Mouse (Mus musculus) kidney, postnatal 0 days (tissue): ENCODE measurements around the gene Pitpnm2. TPM values are rescaled to one million over a fixed set of nuclear protein-coding genes. Genes with fewer than 3 reads are reported as not detected.

ENCODE experiments used
- ATAC-seq: fragments of 200-750 bp; cut with Nextera tagmentation; replicated peaks from 2 replicates; pipeline ENCODE4 v1.8.0; 2017; ENCODE audit warnings: low read depth, moderate number of reproducible peaks, moderate TSS enrichment, moderate library complexity; ENCODE audit not compliant: low FRiP score
- DNase-seq: peaks from one replicate; pipeline ENCODE4 v3.0.0-alpha.2; 2016; ENCODE audit warnings: low spot score
- H3K27ac ChIP-seq: fragments of 300-500 bp; sonication (generic); 2 replicates; pipeline ENCODE4 v1.5.1; 2014; ENCODE audit warnings: mild to moderate bottlenecking
- H3K27me3 ChIP-seq: fragments of 300-500 bp; sonication (generic); 2 replicates; pipeline ENCODE4 v1.6.1; 2014; ENCODE audit warnings: low read length, mixed read lengths; ENCODE audit not compliant: insufficient read depth
- H3K36me3 ChIP-seq: fragments of 300-500 bp; sonication (generic); 2 replicates; pipeline ENCODE4 v1.6.1; 2014; ENCODE audit warnings: low read length, mixed read lengths; ENCODE audit not compliant: insufficient read depth
- H3K4me1 ChIP-seq: fragments of 300-500 bp; sonication (generic); replicated peaks from 2 replicates; pipeline ENCODE4 v1.6.1; 2014; ENCODE audit warnings: antibody characterized with exemption, low read length, mixed read lengths; ENCODE audit not compliant: insufficient read depth
- H3K4me2 ChIP-seq: fragments of 300-500 bp; sonication (generic); 2 replicates; pipeline ENCODE4 v1.6.1; 2014; ENCODE audit warnings: mild to moderate bottlenecking, low read length, moderate library complexity, mixed read lengths
- H3K4me3 ChIP-seq: fragments of 300-500 bp; sonication (generic); replicated peaks from 2 replicates; pipeline ENCODE4 v1.5.1; 2014; ENCODE audit warnings: low read depth, low read length
- H3K9ac ChIP-seq: fragments of 300-500 bp; sonication (generic); 2 replicates; pipeline ENCODE4 v1.6.1; 2014; ENCODE audit warnings: low read depth, low read length
- H3K9me3 ChIP-seq: fragments of 300-500 bp; sonication (generic); replicated peaks from 2 replicates; pipeline ENCODE4 v1.6.1; 2016; ENCODE audit warnings: low read length, inconsistent platforms, mixed read lengths
- CTCF ChIP-seq: IDR thresholded peaks from 2 replicates; pipeline ENCODE4 v1.5.1; 2016; ENCODE audit warnings: antibody characterized with exemption, low read depth, mild to moderate bottlenecking, moderate library complexity
- WGBS: fragments of 180-500 bp; shearing (Covaris S2); extraction: QIAGEN DNeasy Blood & Tissue Kit; methylation state at CpG from one replicate; pipeline ENCODE4 v1.1.7; 2014; 5-methylcytosine and 5-hydroxymethylcytosine counted together
- polyA plus RNA-seq: library from polyadenylated mRNA; unstranded; fragments of >200 nt; fragmentation: Nextera tagmentation; extraction: Ambion mirVana; gene quantifications from 2 replicates; pipeline ENCODE4 v1.2.1, GENCODE M21; 2015

Gene Pitpnm2
- polyA plus RNA-seq, 1 experiment from 2014 or later = 3.1 TPM

- Histone ChIP-seq H3K4me2 (no peak overlapping the region), H3K4me1 (no peaks in the 10 kb centered on the region), H3K27ac (no peak overlapping the region), H3K9me3 (no peaks in the 10 kb centered on the region), H3K4me3 (no peak overlapping the region), H3K27me3 (no peaks in the 10 kb centered on the region), H3K9ac (no peak overlapping the region), H3K36me3 (0 out of 2 replicates have a peak, but pooled peaks cover 20% of the 10 kb centered on the region)
- ATAC-seq = no peak
- WGBS = 68% methylated on average over 4 of the region's 4 CpGs
- DNase-seq = no peak
- TF ChIP-seq CTCF = no peak
These were observed 12.5 kb upstream of the Pitpnm2 start for GRCm38 (mm10) chr5:124262090-124262489.

GRCm38 (mm10) chr5:124259133-124259532, 9.6 kb upstream of the Pitpnm2 start:
- H3K27ac ChIP-seq = no peak overlapping the region
- no peak overlapping the region for H3K9ac ChIP-seq
- no peaks in the 10 kb centered on the region for H3K27me3 ChIP-seq
- H3K4me1 ChIP-seq = no peaks in the 10 kb centered on the region
- ATAC-seq (no peak), DNase-seq (peak; percentile 24)
- H3K9me3 ChIP-seq = no peaks in the 10 kb centered on the region
- peak; percentile 52 for TF ChIP-seq CTCF
- no peak overlapping the region for H3K4me3 ChIP-seq
- WGBS = 70% methylated on average over 2 of the region's 2 CpGs
- H3K4me2 ChIP-seq = no peak overlapping the region
- 0 out of 2 replicates have a peak, but pooled peaks cover 17% of the 10 kb centered on the region for H3K36me3 ChIP-seq

DNA sequence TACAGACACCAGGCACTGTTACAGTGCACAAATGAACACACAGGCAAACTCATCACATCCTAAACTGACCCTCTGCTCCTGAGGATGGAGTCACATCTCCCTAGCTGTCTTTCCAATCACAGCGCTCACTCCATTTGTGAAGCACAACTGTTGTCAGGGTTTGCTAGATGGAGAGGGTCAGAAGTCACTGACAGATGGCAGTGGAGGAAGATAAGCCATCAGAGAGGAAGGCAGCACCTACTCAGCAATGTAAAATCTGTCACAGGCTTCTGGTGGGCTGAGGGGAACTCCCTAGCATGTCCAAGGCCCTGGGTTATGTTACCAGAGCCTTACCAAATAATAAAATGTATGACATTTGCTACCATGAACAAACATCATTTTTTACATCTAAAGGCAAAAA, 8.5 kb upstream of the Pitpnm2 start:
- H3K4me2 ChIP-seq = no peak overlapping the region
- no peak overlapping the region for H3K4me3 ChIP-seq
- DNase-seq = no peak
- no peak for ATAC-seq
- H3K36me3 ChIP-seq = 0 out of 2 replicates have a peak, but pooled peaks cover 17% of the 10 kb centered on the region
- H3K4me1 ChIP-seq = no peaks in the 10 kb centered on the region
- no peaks in the 10 kb centered on the region for H3K9me3 ChIP-seq
- TF ChIP-seq CTCF = no peak
- WGBS = 89% methylated on average over 1 of the region's 1 CpGs
- no peak overlapping the region for H3K9ac ChIP-seq
- no peaks in the 10 kb centered on the region for H3K27me3 ChIP-seq
- H3K27ac ChIP-seq = no peak overlapping the region

GRCm38 (mm10) chr5:124255141-124255540, 5.6 kb upstream of the Pitpnm2 start:
- H3K9me3 ChIP-seq = no peaks in the 10 kb centered on the region
- H3K4me3 ChIP-seq = no peak overlapping the region
- no peak overlapping the region for H3K27ac ChIP-seq
- no peak overlapping the region for H3K9ac ChIP-seq
- no peak overlapping the region for H3K4me2 ChIP-seq
- ATAC-seq (no peak), DNase-seq (no peak)
- 0 out of 2 replicates have a peak, but pooled peaks cover 17% of the 10 kb centered on the region for H3K36me3 ChIP-seq
- TF ChIP-seq CTCF = no peak
- no peaks in the 10 kb centered on the region for H3K27me3 ChIP-seq
- H3K4me1 ChIP-seq = no peaks in the 10 kb centered on the region
- WGBS = 86% methylated on average over 7 of the region's 7 CpGs

DNA sequence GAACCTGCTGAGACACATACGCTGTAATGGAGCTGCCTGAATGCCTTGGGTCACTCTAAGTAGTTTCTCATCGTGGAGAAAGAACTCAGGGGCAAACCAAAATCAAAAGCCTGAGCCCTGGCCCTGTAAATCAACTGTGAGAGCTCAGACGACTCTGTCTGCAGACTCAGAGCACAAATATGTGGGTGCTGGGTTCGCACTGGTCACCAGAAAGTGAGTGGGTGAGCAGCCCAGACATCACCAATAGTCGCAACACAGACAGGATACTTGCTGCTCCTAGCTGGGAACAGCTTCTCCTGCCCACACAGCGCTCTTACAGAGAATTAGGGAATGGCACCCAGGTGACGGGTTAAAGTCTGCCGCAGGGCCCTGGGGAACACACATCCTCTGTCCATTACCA, 4.0 kb upstream of the Pitpnm2 start:
- Histone ChIP-seq H3K9me3 (no peaks in the 10 kb centered on the region), H3K9ac (no peak overlapping the region), H3K27ac (no peak overlapping the region), H3K4me3 (no peak overlapping the region), H3K27me3 (no peaks in the 10 kb centered on the region), H3K36me3 (0 out of 2 replicates have a peak, but pooled peaks cover 15% of the 10 kb centered on the region), H3K4me1 (0 out of 2 replicates have a peak, but pooled peaks cover 5% of the 10 kb centered on the region), H3K4me2 (no peak overlapping the region)
- no peak for TF ChIP-seq CTCF
- 83% methylated on average over 8 of the region's 8 CpGs for WGBS
- DNase-seq = no peak
- ATAC-seq = no peak

GRCm38 (mm10) chr5:124252580-124253320, 3.2 kb upstream of the Pitpnm2 start:
- WGBS = 94% methylated on average over 13 of the region's 13 CpGs
- Histone ChIP-seq H3K36me3 (0 out of 2 replicates have a peak, but pooled peaks cover 8% of the 10 kb centered on the region), H3K27ac (no peak overlapping the region), H3K4me2 (no peak overlapping the region), H3K4me1 (0 out of 2 replicates have a peak, but pooled peaks cover 10% of the 10 kb centered on the region), H3K9me3 (no peaks in the 10 kb centered on the region), H3K27me3 (no peaks in the 10 kb centered on the region), H3K9ac (no peak overlapping the region), H3K4me3 (no peak overlapping the region)
- DNase-seq = no peak
- no peak for ATAC-seq
- TF ChIP-seq CTCF = no peak

DNA sequence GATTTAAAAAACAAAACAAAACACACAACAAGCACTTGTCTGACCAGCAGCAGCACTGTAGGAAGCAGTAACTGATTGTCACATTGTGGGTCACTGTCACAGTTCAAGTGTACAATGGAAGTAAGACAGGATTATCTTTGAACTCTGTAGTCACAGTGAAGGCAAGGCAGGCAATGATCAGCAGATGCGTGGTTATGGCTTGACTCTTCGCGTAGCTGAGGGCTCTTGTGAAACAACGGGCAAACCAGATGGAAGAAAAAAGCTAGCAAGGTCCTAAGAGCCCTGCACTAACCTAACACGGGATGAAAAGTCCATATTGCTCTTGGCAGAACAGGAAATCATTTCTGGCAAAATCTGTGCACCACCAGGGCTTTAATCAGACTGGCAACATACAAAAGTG, 1.5 kb upstream of the Pitpnm2 start:
- no peak for DNase-seq
- no peaks in the 10 kb centered on the region for H3K9me3 ChIP-seq
- H3K27me3 ChIP-seq = no peaks in the 10 kb centered on the region
- no peak for TF ChIP-seq CTCF
- no peak for ATAC-seq
- no peaks in the 10 kb centered on the region for H3K36me3 ChIP-seq
- 87% methylated on average over 5 of the region's 5 CpGs for WGBS
- H3K4me3 ChIP-seq = no peak overlapping the region
- H3K9ac ChIP-seq = no peak overlapping the region
- 0 out of 2 replicates have a peak, but pooled peaks cover 10% of the 10 kb centered on the region for H3K4me1 ChIP-seq
- H3K27ac ChIP-seq = no peak overlapping the region
- H3K4me2 ChIP-seq = no peak overlapping the region
